Mouse (Mus musculus) retina, adult 2 months (tissue): ENCODE measurements at regions not wholly inside any gene's neighbourhood (a gene's known extent, or its start where the extent isn't known, plus 50 kb on each side); places are given as distances from the start of the nearest gene placed in this dataset.

ENCODE experiments used
- DNase-seq: peaks from one replicate; pipeline ENCODE4 v3.0.0-alpha.2; 2012; ENCODE audit warnings: low read depth, low spot score

DNA sequence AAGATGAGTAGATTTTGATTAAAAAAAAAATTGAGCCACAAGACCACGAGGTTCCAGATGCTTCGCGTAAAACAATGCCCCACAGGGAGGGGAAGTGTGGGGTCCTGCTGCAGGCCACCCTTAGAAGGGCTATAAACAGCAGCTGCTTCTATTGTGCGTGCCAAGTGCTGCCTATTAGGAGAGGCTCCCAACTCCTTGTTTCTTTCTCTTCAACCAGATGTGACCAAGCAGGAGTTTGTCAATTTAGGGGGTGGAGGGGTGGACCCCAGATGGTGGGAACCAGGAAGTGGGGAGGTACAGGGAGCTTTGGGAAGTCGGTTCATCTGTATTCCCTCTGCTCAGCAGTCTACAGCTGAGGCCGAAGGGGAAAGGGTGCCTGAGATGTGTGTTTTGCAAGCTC, 718.9 kb upstream of the Car8 start:
- no peak for DNase-seq

- DNase-seq = no peak
Observed at GRCm38 (mm10) chr4:8957023-8957343, 718.1 kb upstream of the Car8 start.

DNA sequence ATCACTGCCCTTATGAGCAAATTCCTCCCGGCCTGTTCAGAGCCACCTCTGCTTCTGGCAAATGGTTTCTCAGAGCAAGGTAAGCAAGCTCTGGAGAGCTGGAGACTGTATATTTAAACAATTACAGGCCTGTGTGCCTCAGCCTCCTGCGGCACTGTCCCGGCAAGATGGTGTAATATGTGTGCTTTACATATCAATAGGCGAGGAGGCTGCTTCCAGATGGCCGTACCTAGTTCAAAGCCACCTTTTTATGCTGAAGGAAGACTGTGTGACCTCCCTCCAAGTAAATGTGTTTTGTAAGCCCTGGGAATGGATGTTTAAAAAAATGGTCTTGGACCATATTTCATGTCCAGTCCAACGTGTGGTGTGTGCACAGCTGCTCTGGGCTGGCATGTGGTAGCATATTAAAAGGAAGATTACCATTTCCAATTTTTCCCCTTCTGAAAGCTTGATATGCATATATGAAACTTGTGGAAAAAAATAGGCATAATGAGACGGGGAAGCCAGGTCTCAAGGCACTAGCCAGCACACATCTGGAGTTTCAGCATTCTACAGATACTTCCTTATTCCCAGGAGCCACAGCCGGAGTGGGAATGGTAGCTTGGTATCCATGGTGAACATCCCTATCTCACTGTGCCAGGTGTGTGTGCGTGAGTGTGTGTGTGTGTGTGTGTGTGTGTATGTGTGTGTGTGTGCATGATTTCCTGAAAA, 717.6 kb upstream of the Car8 start:
- DNase-seq = no peak

- DNase-seq = no peak
Observed at GRCm38 (mm10) chr4:8955306-8955705, 716.5 kb upstream of the Car8 start.

GRCm38 (mm10) chr4:8954356-8954914, 715.6 kb upstream of the Car8 start:
- DNase-seq = no peak

DNA sequence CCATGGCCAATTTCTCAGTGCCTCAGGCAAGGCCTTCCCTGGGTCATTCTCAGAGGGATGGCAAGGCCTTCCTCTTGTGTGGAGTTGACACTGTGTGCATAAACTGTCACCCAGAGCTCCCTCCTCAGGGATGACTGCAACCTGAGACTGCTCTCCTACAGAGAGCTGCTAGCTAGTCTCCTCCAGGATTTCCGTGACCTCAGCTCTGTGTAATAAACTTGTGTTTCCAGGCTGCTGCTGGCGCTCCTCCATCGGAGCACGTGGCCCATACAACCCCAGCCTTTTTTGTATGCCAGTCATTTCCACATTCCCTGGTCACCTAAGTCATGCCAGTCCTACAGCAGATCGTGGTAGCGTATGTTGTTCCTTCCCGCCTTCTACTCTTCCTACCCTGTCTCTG, 714.3 kb upstream of the Car8 start:
- DNase-seq = no peak

- no peak for DNase-seq
Observed at GRCm38 (mm10) chr4:8949951-8950350, 711.1 kb upstream of the Car8 start.

GRCm38 (mm10) chr4:8949537-8949936, 710.7 kb upstream of the Car8 start:
- no peak for DNase-seq

- DNase-seq = no peak
Observed at GRCm38 (mm10) chr4:8945116-8945515, 706.3 kb upstream of the Car8 start.

DNA sequence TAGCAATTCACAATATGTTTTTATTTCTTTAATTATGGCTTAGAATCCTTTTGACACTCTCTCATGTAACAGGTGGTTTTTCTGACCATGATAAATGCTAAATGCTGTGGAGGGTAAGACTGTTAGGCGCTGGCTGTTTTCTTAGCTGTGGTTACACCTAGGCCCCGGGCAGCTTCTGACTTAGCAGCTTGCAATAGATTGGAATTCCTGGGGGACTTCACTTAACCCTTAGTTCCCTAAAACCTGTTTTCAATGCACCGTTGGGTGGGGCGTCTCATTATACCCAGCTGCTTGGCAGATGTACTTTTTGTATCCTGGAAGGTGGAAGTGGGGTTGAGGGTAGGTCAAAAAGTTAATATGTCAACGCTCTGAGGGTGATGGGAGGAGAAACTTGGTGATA, 704.2 kb upstream of the Car8 start:
- no peak for DNase-seq

- DNase-seq = no peak
Observed at GRCm38 (mm10) chr4:8938948-8939411, 700.1 kb upstream of the Car8 start.

DNA sequence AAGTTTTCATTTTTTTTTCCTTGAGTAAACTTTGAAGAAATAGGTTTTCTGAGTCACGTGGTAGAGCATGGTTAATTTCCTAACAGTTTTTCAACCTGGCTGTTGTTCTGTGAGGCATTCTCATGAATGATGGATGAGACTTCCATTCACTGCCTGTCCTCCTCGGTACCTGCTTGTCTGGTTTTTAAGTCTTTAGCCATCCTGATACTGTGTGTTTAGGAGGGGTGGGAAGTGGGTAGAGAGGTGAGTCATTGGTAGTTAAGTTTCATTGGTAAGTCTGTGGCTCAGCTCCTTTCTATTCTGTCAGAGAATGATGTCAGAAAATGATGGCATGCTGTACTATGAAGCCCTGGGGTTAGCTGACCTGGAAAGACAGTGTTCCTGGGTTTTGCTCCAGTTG, 697.1 kb upstream of the Car8 start:
- no peak for DNase-seq

GRCm38 (mm10) chr4:8934541-8934940, 695.7 kb upstream of the Car8 start:
- no peak for DNase-seq

DNA sequence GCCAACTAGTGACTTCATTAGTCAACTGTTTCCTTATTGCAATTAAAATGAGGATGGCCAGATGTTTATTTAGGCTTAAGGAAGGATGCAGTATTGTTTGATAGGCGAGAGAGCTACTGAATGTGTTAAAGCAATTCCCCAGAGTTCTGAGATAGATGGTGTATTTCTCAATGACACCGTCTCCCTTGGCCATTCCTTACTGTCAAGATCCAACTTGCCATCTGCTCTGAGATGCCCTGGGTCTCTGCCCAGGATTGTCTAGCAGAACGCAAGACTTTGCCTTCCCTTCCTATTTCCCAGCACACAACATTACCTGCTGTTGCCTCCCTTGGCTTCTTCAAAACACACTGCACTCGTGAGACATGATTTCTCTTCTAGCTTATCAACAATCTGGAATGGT, 690.5 kb upstream of the Car8 start:
- no peak for DNase-seq

GRCm38 (mm10) chr4:8928551-8929305, 689.9 kb upstream of the Car8 start:
- no peak for DNase-seq

GRCm38 (mm10) chr4:8927276-8927906, 688.5 kb upstream of the Car8 start:
- no peak for DNase-seq

DNA sequence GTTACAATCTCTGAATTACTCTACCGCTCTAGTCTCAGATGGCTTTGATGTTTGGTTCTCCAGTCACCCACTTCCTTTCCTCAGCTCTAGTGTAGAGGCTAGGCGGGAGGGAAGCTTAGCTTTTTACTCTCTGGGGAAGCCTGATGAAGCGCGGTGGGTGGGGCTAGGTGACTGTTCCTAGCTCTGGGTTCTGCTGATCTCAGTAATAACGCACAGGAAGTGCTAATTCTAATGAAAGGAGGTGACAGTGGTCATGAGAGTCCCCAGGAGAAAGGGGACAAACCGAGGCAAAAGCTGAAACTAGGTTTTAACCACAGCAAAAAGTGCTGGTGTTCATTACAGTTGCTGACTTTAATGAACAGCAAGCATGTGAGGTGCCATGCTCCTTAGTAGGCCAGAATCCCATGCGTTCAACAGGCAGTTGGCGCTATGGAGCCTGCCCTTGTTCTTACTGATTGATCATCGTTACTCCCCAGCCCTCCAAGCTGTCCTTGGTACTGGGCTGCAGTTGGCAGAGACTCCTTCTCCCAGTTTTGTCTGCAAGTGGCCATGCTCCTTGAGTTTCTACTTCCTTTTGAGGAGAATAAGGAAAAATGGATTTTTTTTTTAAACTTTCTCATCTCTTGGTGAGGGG, 687.9 kb upstream of the Car8 start:
- no peak for DNase-seq

DNA sequence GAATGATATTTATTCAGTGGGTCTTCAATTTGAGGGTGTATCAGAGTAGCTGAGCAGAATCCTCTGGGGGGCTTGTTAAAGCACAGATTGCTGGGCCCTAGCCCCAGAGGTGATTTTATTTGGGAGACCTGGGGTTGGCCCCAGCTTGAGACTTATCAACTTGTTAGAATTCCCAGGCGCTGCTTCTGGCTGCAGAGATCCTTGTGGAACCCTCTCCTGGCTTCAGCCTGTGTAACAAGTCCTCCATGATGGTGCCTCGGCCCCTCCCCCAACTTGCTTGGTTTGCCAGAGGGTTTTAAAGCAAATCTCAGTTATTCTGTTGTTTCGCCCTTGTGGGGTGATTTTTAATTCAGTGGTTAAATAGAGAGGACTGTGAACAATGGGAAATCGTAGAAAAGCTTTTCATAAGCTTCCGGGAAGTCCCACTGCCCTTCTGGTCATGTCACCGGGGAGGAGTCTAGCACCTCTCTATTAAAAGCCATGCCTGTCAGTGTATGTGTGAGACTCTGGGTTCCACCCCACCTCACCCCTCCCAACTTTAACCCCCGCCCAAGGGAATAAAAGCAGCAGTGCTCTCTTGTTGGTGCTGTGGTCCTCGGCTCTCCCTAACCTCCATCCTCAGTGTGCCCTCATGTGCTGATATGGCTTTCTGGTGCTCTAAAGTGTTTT, 684.0 kb upstream of the Car8 start:
- DNase-seq = no peak

GRCm38 (mm10) chr4:8921477-8922385, 682.9 kb upstream of the Car8 start:
- DNase-seq = no peak

GRCm38 (mm10) chr4:8920306-8920705, 681.5 kb upstream of the Car8 start:
- no peak for DNase-seq
